Mouse (Mus musculus): ENCODE measurements at regions not wholly inside any gene's neighbourhood (a gene's known extent, or its start where the extent isn't known, plus 50 kb on each side); places are given as distances from the start of the nearest gene placed in this dataset.

GRCm38 (mm10) chr12:26930155-26930867, 412.1 kb downstream of the Sox11 start:
- Histone ChIP-seq H3K9me3 (ENCODE audit: control insufficient read depth, low read length) (no peaks in the 10 kb centered on the region), H3K9ac (ENCODE audit: low read length) (no peak overlapping the region), H3K36me3 (ENCODE audit: control insufficient read depth, insufficient read depth, low read length) (no peaks in the 10 kb centered on the region), H3K4me1 (replicated peaks; ENCODE audit: control insufficient read depth, insufficient read depth) (no peaks in the 10 kb centered on the region), H3K27ac (replicated peaks) (no peak overlapping the region), H3K4me3 (ENCODE audit: low read depth, low read length) (no peak overlapping the region), H3K27me3 (ENCODE audit: control insufficient read depth, insufficient read depth, low read length) (no peaks in the 10 kb centered on the region), H3K4me2 (replicated peaks; ENCODE audit: low read depth) (no peak overlapping the region)
- ATAC-seq (ENCODE audit: low FRiP score, low TSS enrichment) (no peak), DNase-seq (ENCODE audit: low spot score) (no peak)
- TF ChIP-seq CTCF (IDR thresholded peaks at IDR 0.05; ENCODE audit: low read depth) (no peak), EP300 (optimal IDR thresholded peaks at IDR 0.05) (no peak)
- WGBS = 77% methylated on average over 7 of the region's 7 CpGs

GRCm38 (mm10) chr12:26906126-26906525, 436.2 kb downstream of the Sox11 start:
- H3K27me3 ChIP-seq (ENCODE audit: control insufficient read depth, insufficient read depth, low read length) = no peaks in the 10 kb centered on the region
- DNase-seq (ENCODE audit: low spot score) = no peak
- no peak overlapping the region for H3K4me2 ChIP-seq (replicated peaks; ENCODE audit: low read depth)
- no peaks in the 10 kb centered on the region for H3K4me1 ChIP-seq (replicated peaks; ENCODE audit: control insufficient read depth, insufficient read depth)
- no peak overlapping the region for H3K4me3 ChIP-seq (ENCODE audit: low read depth, low read length)
- ATAC-seq (ENCODE audit: low FRiP score, low TSS enrichment) = no peak
- WGBS = 91% methylated on average over 1 of the region's 1 CpGs
- H3K36me3 ChIP-seq (ENCODE audit: control insufficient read depth, insufficient read depth, low read length) = no peaks in the 10 kb centered on the region
- H3K9me3 ChIP-seq (ENCODE audit: control insufficient read depth, low read length) = no peaks in the 10 kb centered on the region
- TF ChIP-seq CTCF (IDR thresholded peaks at IDR 0.05; ENCODE audit: low read depth) = no peak
- TF ChIP-seq EP300 (optimal IDR thresholded peaks at IDR 0.05) = no peak
- H3K27ac ChIP-seq (replicated peaks) = no peak overlapping the region
- no peak overlapping the region for H3K9ac ChIP-seq (ENCODE audit: low read length)

GRCm38 (mm10) chr12:26903894-26904272, 434.9 kb downstream of the Cmpk2 start:
- TF ChIP-seq EP300 (optimal IDR thresholded peaks at IDR 0.05) (no peak), CTCF (IDR thresholded peaks at IDR 0.05; ENCODE audit: low read depth) (no peak)
- DNase-seq (ENCODE audit: low spot score) (no peak), ATAC-seq (ENCODE audit: low FRiP score, low TSS enrichment) (no peak)
- Histone ChIP-seq H3K36me3 (ENCODE audit: control insufficient read depth, insufficient read depth, low read length) (no peaks in the 10 kb centered on the region), H3K4me2 (replicated peaks; ENCODE audit: low read depth) (no peak overlapping the region), H3K9ac (ENCODE audit: low read length) (no peak overlapping the region), H3K4me3 (ENCODE audit: low read depth, low read length) (no peak overlapping the region), H3K27me3 (ENCODE audit: control insufficient read depth, insufficient read depth, low read length) (no peaks in the 10 kb centered on the region), H3K9me3 (ENCODE audit: control insufficient read depth, low read length) (no peaks in the 10 kb centered on the region), H3K27ac (replicated peaks) (no peak overlapping the region), H3K4me1 (replicated peaks; ENCODE audit: control insufficient read depth, insufficient read depth) (no peaks in the 10 kb centered on the region)
- WGBS = 39% methylated on average over 2 of the region's 2 CpGs

- Histone ChIP-seq H3K9ac (ENCODE audit: low read length) (no peak overlapping the region), H3K27ac (replicated peaks) (no peak overlapping the region), H3K9me3 (ENCODE audit: control insufficient read depth, low read length) (no peaks in the 10 kb centered on the region), H3K4me3 (ENCODE audit: low read depth, low read length) (no peak overlapping the region), H3K4me1 (replicated peaks; ENCODE audit: control insufficient read depth, insufficient read depth) (no peaks in the 10 kb centered on the region), H3K36me3 (ENCODE audit: control insufficient read depth, insufficient read depth, low read length) (no peaks in the 10 kb centered on the region), H3K27me3 (ENCODE audit: control insufficient read depth, insufficient read depth, low read length) (no peaks in the 10 kb centered on the region), H3K4me2 (replicated peaks; ENCODE audit: low read depth) (peak overlapping the region; percentile 35)
- TF ChIP-seq EP300 (optimal IDR thresholded peaks at IDR 0.05) = no peak
- TF ChIP-seq CTCF (IDR thresholded peaks at IDR 0.05; ENCODE audit: low read depth) = no peak
- peak; percentile 39 for DNase-seq (ENCODE audit: low spot score)
- 0 out of 2 replicates have a peak, but pooled peaks have one; percentile 38 for ATAC-seq (ENCODE audit: low FRiP score, low TSS enrichment)
- WGBS = 26% methylated on average over 23 of the region's 23 CpGs
These were observed 434.3 kb downstream of the Cmpk2 start for GRCm38 (mm10) chr12:26903073-26903893.

GRCm38 (mm10) chr12:26891190-26891589, 422.2 kb downstream of the Cmpk2 start:
- DNase-seq (ENCODE audit: low spot score) (no peak), ATAC-seq (ENCODE audit: low FRiP score, low TSS enrichment) (no peak)
- no peak overlapping the region for H3K9ac ChIP-seq (ENCODE audit: low read length)
- H3K4me3 ChIP-seq (ENCODE audit: low read depth, low read length) = no peak overlapping the region
- 73% methylated on average over 4 of the region's 4 CpGs for WGBS
- no peak overlapping the region for H3K4me2 ChIP-seq (replicated peaks; ENCODE audit: low read depth)
- no peak overlapping the region for H3K27ac ChIP-seq (replicated peaks)
- H3K4me1 ChIP-seq (replicated peaks; ENCODE audit: control insufficient read depth, insufficient read depth) = no peaks in the 10 kb centered on the region
- no peaks in the 10 kb centered on the region for H3K9me3 ChIP-seq (ENCODE audit: control insufficient read depth, low read length)
- no peaks in the 10 kb centered on the region for H3K27me3 ChIP-seq (ENCODE audit: control insufficient read depth, insufficient read depth, low read length)
- TF ChIP-seq CTCF (IDR thresholded peaks at IDR 0.05; ENCODE audit: low read depth) (no peak), EP300 (optimal IDR thresholded peaks at IDR 0.05) (no peak)
- H3K36me3 ChIP-seq (ENCODE audit: control insufficient read depth, insufficient read depth, low read length) = no peaks in the 10 kb centered on the region

- no peak overlapping the region for H3K9ac ChIP-seq (ENCODE audit: low read length)
- no peaks in the 10 kb centered on the region; the same call in 1 of the 2 replicates for H3K4me1 ChIP-seq (replicated peaks; ENCODE audit: control insufficient read depth, insufficient read depth)
- no peak overlapping the region for H3K27ac ChIP-seq (replicated peaks)
- 72% methylated on average over 7 of the region's 7 CpGs for WGBS
- H3K9me3 ChIP-seq (ENCODE audit: control insufficient read depth, low read length) = no peaks in the 10 kb centered on the region
- DNase-seq (ENCODE audit: low spot score) = no peak
- no peaks in the 10 kb centered on the region for H3K27me3 ChIP-seq (ENCODE audit: control insufficient read depth, insufficient read depth, low read length)
- H3K36me3 ChIP-seq (ENCODE audit: control insufficient read depth, insufficient read depth, low read length) = no peaks in the 10 kb centered on the region
- no peak overlapping the region for H3K4me2 ChIP-seq (replicated peaks; ENCODE audit: low read depth)
- TF ChIP-seq EP300 (optimal IDR thresholded peaks at IDR 0.05) (no peak), CTCF (IDR thresholded peaks at IDR 0.05; ENCODE audit: low read depth) (no peak)
- no peak overlapping the region for H3K4me3 ChIP-seq (ENCODE audit: low read depth, low read length)
- ATAC-seq (ENCODE audit: low FRiP score, low TSS enrichment) = no peak
These were observed 417.6 kb downstream of the Cmpk2 start for GRCm38 (mm10) chr12:26886635-26887014.
